Mouse (Mus musculus): Measurements from ENCODE around the gene Fam198b. TPM values are rescaled to one million over a fixed set of nuclear protein-coding genes. Genes with fewer than 3 reads are reported as not detected.

Gene Fam198b
- 7.4 and 8.8 TPM in 2 replicates for polyA plus RNA-seq (2015; fragmentation: Nextera tagmentation; extraction: Ambion mirVana)

DNA sequence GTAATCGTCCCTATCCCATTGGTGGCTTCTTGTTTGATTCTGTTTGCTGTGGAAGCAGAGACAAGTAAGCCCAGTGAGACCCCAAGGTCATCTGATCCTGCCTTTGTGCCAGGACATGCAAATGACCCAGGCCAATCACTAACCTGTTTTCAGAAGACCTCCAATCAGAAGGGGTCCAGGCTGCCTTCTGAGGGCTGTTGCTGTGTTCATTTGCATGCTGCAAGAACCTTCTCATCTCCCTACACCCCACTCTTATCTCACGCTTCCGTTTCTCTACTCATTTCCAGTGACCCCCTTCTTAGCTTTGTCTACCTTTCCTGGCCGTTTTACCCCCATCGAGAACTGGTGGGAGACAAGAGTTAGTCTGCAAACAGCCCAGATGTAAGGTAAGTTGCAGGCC is at the start of gene Fam198b:
Gene Fam198b, plus strand, starts transcription at position 229 of the 400 bp plus-strand sequence.
- DNase-seq (ENCODE audit: low spot score), result no peak
- 0 out of 2 replicates have a peak, but pooled peaks cover 11% of the 10 kb centered on the region for H3K4me1 ChIP-seq (replicated peaks; ENCODE audit: insufficient read depth, low read length)
- H3K27me3 ChIP-seq (ENCODE audit: insufficient read depth, low read length), result no peaks in the 10 kb centered on the region
- no peaks in the 10 kb centered on the region for H3K36me3 ChIP-seq (ENCODE audit: insufficient read depth, low read length)
- no peak within 1 kb of the TSS; the same call in 1 of the 2 replicates for H3K27ac ChIP-seq
- no peak within 1 kb of the TSS for H3K9ac ChIP-seq (ENCODE audit: low read depth, low read length)
- no peaks in the 10 kb centered on the region for H3K9me3 ChIP-seq (replicated peaks; ENCODE audit: low read length)
- H3K4me3 ChIP-seq (replicated peaks; ENCODE audit: low read depth, low read length), result peak within 1 kb of the TSS; percentile 18; the same call in 1 of the 2 replicates
- 34% methylated on average over 5 of the region's 5 CpGs for WGBS
- H3K4me2 ChIP-seq (ENCODE audit: low read length), result peak within 1 kb of the TSS; percentile 59
- TF ChIP-seq CTCF (IDR thresholded peaks at IDR 0.05; ENCODE audit: low read depth), result no peak
- no peak for ATAC-seq (replicated peaks; ENCODE audit: low FRiP score, low read depth)

GRCm38 (mm10) chr3:79838751-79839150 is 45.6 kb upstream of the Fam198b start:
- WGBS, result 56% methylated on average over 6 of the region's 6 CpGs
- H3K9ac ChIP-seq (ENCODE audit: low read depth, low read length), result no peak overlapping the region
- no peaks in the 10 kb centered on the region for H3K4me1 ChIP-seq (replicated peaks; ENCODE audit: insufficient read depth, low read length)
- no peak overlapping the region for H3K27ac ChIP-seq
- no peaks in the 10 kb centered on the region for H3K36me3 ChIP-seq (ENCODE audit: insufficient read depth, low read length)
- no peaks in the 10 kb centered on the region for H3K9me3 ChIP-seq (replicated peaks; ENCODE audit: low read length)
- no peak overlapping the region for H3K4me3 ChIP-seq (replicated peaks; ENCODE audit: low read depth, low read length)
- DNase-seq (ENCODE audit: low spot score) (no peak), ATAC-seq (replicated peaks; ENCODE audit: low FRiP score, low read depth) (no peak)
- no peaks in the 10 kb centered on the region for H3K27me3 ChIP-seq (ENCODE audit: insufficient read depth, low read length)
- TF ChIP-seq CTCF (IDR thresholded peaks at IDR 0.05; ENCODE audit: low read depth), result peak; percentile 56
- H3K4me2 ChIP-seq (ENCODE audit: low read length), result no peak overlapping the region

DNA sequence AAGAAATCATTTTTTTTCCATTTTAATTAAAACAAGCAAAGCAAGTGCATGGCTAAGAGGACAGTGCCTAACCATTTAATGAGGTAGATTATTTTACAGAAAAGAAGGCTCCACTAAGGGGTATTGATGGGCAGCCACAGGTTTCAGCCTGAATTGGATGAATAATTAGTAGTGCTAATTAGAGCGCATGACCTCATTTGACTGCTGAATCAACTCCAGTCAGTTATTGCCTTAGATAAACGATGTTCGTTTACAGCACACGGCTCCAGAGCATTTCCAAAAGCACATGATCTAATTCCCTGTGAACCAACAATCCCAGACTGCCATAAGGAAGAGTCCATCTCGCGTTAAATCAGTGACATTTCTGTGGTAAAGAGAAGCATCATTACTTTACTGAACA is 42.9 kb upstream of the Fam198b start:
- DNase-seq (ENCODE audit: low spot score), result no peak
- no peaks in the 10 kb centered on the region for H3K36me3 ChIP-seq (ENCODE audit: insufficient read depth, low read length)
- peak overlapping the region; percentile 58 for H3K4me2 ChIP-seq (ENCODE audit: low read length)
- H3K27ac ChIP-seq, result no peak overlapping the region
- H3K9me3 ChIP-seq (replicated peaks; ENCODE audit: low read length), result no peaks in the 10 kb centered on the region
- 58% methylated on average over 6 of the region's 6 CpGs for WGBS
- no peak for TF ChIP-seq CTCF (IDR thresholded peaks at IDR 0.05; ENCODE audit: low read depth)
- H3K4me3 ChIP-seq (replicated peaks; ENCODE audit: low read depth, low read length), result peak overlapping the region; percentile 39
- no peaks in the 10 kb centered on the region for H3K4me1 ChIP-seq (replicated peaks; ENCODE audit: insufficient read depth, low read length)
- ATAC-seq (replicated peaks; ENCODE audit: low FRiP score, low read depth), result no peak
- H3K9ac ChIP-seq (ENCODE audit: low read depth, low read length), result 0 out of 2 replicates have a peak overlapping the region, but pooled peaks have one; percentile 19
- no peaks in the 10 kb centered on the region for H3K27me3 ChIP-seq (ENCODE audit: insufficient read depth, low read length)

DNA sequence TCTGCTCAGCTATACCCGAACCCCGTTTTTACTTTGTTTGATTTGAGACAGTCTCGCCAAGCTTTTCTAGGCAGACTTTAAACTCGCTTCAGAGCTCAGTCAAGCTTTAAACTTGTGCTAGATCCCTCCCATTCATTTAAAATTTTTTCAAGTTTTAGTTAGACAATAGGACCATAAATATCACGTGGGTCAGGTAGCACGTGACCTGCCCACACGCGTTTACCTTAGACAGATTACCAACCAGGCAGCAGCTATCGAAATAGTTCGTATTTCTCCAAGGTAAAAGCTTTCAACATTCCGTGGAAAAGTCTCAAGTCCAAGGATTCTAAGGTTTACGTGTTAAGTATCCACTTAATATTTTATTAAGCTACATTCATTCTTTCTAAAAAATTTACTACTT is 42.2 kb upstream of the Fam198b start:
- no peaks in the 10 kb centered on the region for H3K27me3 ChIP-seq (ENCODE audit: insufficient read depth, low read length)
- peak overlapping the region; percentile 19; the same call in 1 of the 2 replicates for H3K9ac ChIP-seq (ENCODE audit: low read depth, low read length)

GRCm38 (mm10) chr3:79842616-79843016 is 41.7 kb upstream of the Fam198b start:
- Histone ChIP-seq H3K9me3 (replicated peaks; ENCODE audit: low read length) (no peaks in the 10 kb centered on the region), H3K36me3 (ENCODE audit: insufficient read depth, low read length) (no peaks in the 10 kb centered on the region), H3K4me1 (replicated peaks; ENCODE audit: insufficient read depth, low read length) (no peaks in the 10 kb centered on the region), H3K27me3 (ENCODE audit: insufficient read depth, low read length) (no peaks in the 10 kb centered on the region), H3K27ac (peak overlapping the region; percentile 54; the same call in 1 of the 2 replicates), H3K4me3 (replicated peaks; ENCODE audit: low read depth, low read length) (peak overlapping the region; percentile 39), H3K4me2 (ENCODE audit: low read length) (peak overlapping the region; percentile 58), H3K9ac (ENCODE audit: low read depth, low read length) (peak overlapping the region; percentile 19; the same call in 1 of the 2 replicates)
- WGBS, result under 1% methylated on average over 19 of the region's 19 CpGs
- DNase-seq (ENCODE audit: low spot score) (peak; percentile 85), ATAC-seq (replicated peaks; ENCODE audit: low FRiP score, low read depth) (peak; percentile 93)
- TF ChIP-seq CTCF (IDR thresholded peaks at IDR 0.05; ENCODE audit: low read depth), result no peak

More for the DNA sequence above, 42.2 kb upstream of the Fam198b start:
- Histone ChIP-seq H3K4me1 (replicated peaks; ENCODE audit: insufficient read depth, low read length) (no peaks in the 10 kb centered on the region), H3K9me3 (replicated peaks; ENCODE audit: low read length) (no peaks in the 10 kb centered on the region), H3K27ac (peak overlapping the region; percentile 54; the same call in 1 of the 2 replicates), H3K4me2 (ENCODE audit: low read length) (peak overlapping the region; percentile 58), H3K36me3 (ENCODE audit: insufficient read depth, low read length) (no peaks in the 10 kb centered on the region), H3K4me3 (replicated peaks; ENCODE audit: low read depth, low read length) (peak overlapping the region; percentile 39)
- ATAC-seq (replicated peaks; ENCODE audit: low FRiP score, low read depth) (peak; percentile 78), DNase-seq (ENCODE audit: low spot score) (peak; percentile 83)
- TF ChIP-seq CTCF (IDR thresholded peaks at IDR 0.05; ENCODE audit: low read depth), result no peak
- 7% methylated on average over 12 of the region's 12 CpGs for WGBS

DNA sequence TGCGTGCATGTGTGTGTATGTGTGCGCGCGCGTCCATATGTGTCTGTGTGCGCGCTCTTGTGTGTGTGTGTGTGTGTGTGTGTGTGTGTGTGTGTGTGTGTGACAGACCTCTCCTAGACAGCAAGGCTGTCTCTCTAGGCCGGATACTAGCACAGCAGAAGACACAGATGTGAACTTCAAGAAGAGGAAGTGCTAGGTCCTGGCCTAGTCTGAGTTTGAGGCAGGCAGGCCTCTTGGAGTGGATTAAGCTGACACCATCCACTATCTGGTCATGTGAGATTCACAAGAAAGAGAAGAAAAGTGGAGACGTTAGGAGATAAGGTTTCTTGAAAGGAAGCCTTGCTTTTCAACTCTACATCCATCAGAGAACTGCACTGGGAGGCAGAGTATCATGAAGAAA is 40.3 kb upstream of the Fam198b start:
- ATAC-seq (replicated peaks; ENCODE audit: low FRiP score, low read depth), result no peak
- H3K4me1 ChIP-seq (replicated peaks; ENCODE audit: insufficient read depth, low read length), result no peaks in the 10 kb centered on the region

GRCm38 (mm10) chr3:79846633-79847032 is 37.7 kb upstream of the Fam198b start:
- DNase-seq (ENCODE audit: low spot score) (no peak), ATAC-seq (replicated peaks; ENCODE audit: low FRiP score, low read depth) (no peak)
- no peaks in the 10 kb centered on the region for H3K27me3 ChIP-seq (ENCODE audit: insufficient read depth, low read length)
- no peak overlapping the region for H3K9ac ChIP-seq (ENCODE audit: low read depth, low read length)
- H3K4me1 ChIP-seq (replicated peaks; ENCODE audit: insufficient read depth, low read length), result no peaks in the 10 kb centered on the region
- no peak overlapping the region for H3K4me2 ChIP-seq (ENCODE audit: low read length)
- no peaks in the 10 kb centered on the region for H3K36me3 ChIP-seq (ENCODE audit: insufficient read depth, low read length)
- H3K9me3 ChIP-seq (replicated peaks; ENCODE audit: low read length), result no peaks in the 10 kb centered on the region
- no peak for TF ChIP-seq CTCF (IDR thresholded peaks at IDR 0.05; ENCODE audit: low read depth)
- no peak overlapping the region for H3K27ac ChIP-seq
- no peak overlapping the region for H3K4me3 ChIP-seq (replicated peaks; ENCODE audit: low read depth, low read length)
- WGBS, result 66% methylated on average over 5 of the region's 5 CpGs

More for the DNA sequence above, 40.3 kb upstream of the Fam198b start:
- DNase-seq (ENCODE audit: low spot score), result no peak
- H3K9ac ChIP-seq (ENCODE audit: low read depth, low read length), result no peak overlapping the region
- no peaks in the 10 kb centered on the region for H3K9me3 ChIP-seq (replicated peaks; ENCODE audit: low read length)
- H3K36me3 ChIP-seq (ENCODE audit: insufficient read depth, low read length), result no peaks in the 10 kb centered on the region
- H3K27me3 ChIP-seq (ENCODE audit: insufficient read depth, low read length), result no peaks in the 10 kb centered on the region
- no peak overlapping the region for H3K27ac ChIP-seq
- TF ChIP-seq CTCF (IDR thresholded peaks at IDR 0.05; ENCODE audit: low read depth), result no peak
- no peak overlapping the region for H3K4me3 ChIP-seq (replicated peaks; ENCODE audit: low read depth, low read length)
- H3K4me2 ChIP-seq (ENCODE audit: low read length), result no peak overlapping the region
- 85% methylated on average over 9 of the region's 9 CpGs for WGBS

Data from kidney, postnatal 0 days (tissue).